Mouse (Mus musculus): ENCODE measurements around the gene Osgin1.

- TF ChIP-seq CTCF (IDR thresholded peaks at IDR 0.05; ENCODE audit: low read depth, low read length) (no peak), GATA2 (IDR thresholded peaks at IDR 0.05; ENCODE audit: borderline replicate concordance, low read depth, low read length) (no peak), GATA1 (IDR thresholded peaks at IDR 0.05; ENCODE audit: borderline replicate concordance, low read length) (no peak), TAL1 (conservative IDR thresholded peaks at IDR 0.05; ENCODE audit: low read depth, low read length) (no peak)
Measured at GRCm38 (mm10) chr8:119420318-119420717, 13.6 kb upstream of the Osgin1 start.

Data from G1E (cell line).